Mouse (Mus musculus): Measurements from ENCODE around the gene Syne4. TPM values are rescaled to one million over a fixed set of nuclear protein-coding genes. Genes with fewer than 3 reads are reported as not detected.
A peak's percentile ranks its signal among the peaks of the same experiment; 100 is the strongest.

Syne4 gene
- polyA plus RNA-seq, 1 experiment from 2014 or later: 12.7 TPM

- peak within 1 kb of the TSS; percentile 37 for H3K9ac ChIP-seq (replicated peaks; ENCODE audit: low read depth, low read length)
- H3K4me2 ChIP-seq (ENCODE audit: low read depth, low read length): peak within 1 kb of the TSS; percentile 72
- no peaks in the 10 kb centered on the region for H3K9me3 ChIP-seq (ENCODE audit: control insufficient read depth, low read length)
- no peaks in the 10 kb centered on the region for H3K27me3 ChIP-seq (ENCODE audit: control insufficient read depth, insufficient read depth, low read length)
- H3K4me1 ChIP-seq (ENCODE audit: control insufficient read depth, insufficient read depth, low read length): 0 out of 2 replicates have a peak, but pooled peaks cover 3% of the 10 kb centered on the region
- H3K36me3 ChIP-seq (ENCODE audit: control insufficient read depth, insufficient read depth, low read length): no peaks in the 10 kb centered on the region
- 0% methylated on average over 47 of the region's 49 CpGs for WGBS
- peak within 1 kb of the TSS; percentile 64 for H3K4me3 ChIP-seq (ENCODE audit: low read depth, low read length)
- ATAC-seq (ENCODE audit: low read depth): peak; percentile 96
- H3K27ac ChIP-seq (ENCODE audit: low read depth, low read length): peak within 1 kb of the TSS; percentile 88
Measured at GRCm38 (mm10) chr7:30279951-30280669, 34.5 kb upstream of the Syne4 start, which contains the start of the genes Thap8 and Wdr62. Gene Thap8 (plus strand): TSS chr7:30280094. Gene Wdr62 (minus strand): TSS chr7:30280419.

GRCm38 (mm10) chr7:30280670-30281138 is 33.9 kb upstream of the Syne4 start:
- Histone ChIP-seq H3K36me3 (ENCODE audit: control insufficient read depth, insufficient read depth, low read length) (no peaks in the 10 kb centered on the region), H3K4me1 (ENCODE audit: control insufficient read depth, insufficient read depth, low read length) (0 out of 2 replicates have a peak, but pooled peaks cover 3% of the 10 kb centered on the region), H3K9ac (replicated peaks; ENCODE audit: low read depth, low read length) (peak overlapping the region; percentile 17), H3K4me2 (ENCODE audit: low read depth, low read length) (peak overlapping the region; percentile 72), H3K4me3 (ENCODE audit: low read depth, low read length) (peak overlapping the region; percentile 64), H3K9me3 (ENCODE audit: control insufficient read depth, low read length) (no peaks in the 10 kb centered on the region), H3K27me3 (ENCODE audit: control insufficient read depth, insufficient read depth, low read length) (no peaks in the 10 kb centered on the region), H3K27ac (ENCODE audit: low read depth, low read length) (peak overlapping the region; percentile 88)
- peak; percentile 91 for ATAC-seq (ENCODE audit: low read depth)
- under 1% methylated on average over 20 of the region's 20 CpGs for WGBS

- Histone ChIP-seq H3K36me3 (ENCODE audit: control insufficient read depth, insufficient read depth, low read length) (no peaks in the 10 kb centered on the region), H3K4me2 (ENCODE audit: low read depth, low read length) (no peak overlapping the region), H3K4me1 (ENCODE audit: control insufficient read depth, insufficient read depth, low read length) (0 out of 2 replicates have a peak, but pooled peaks cover 3% of the 10 kb centered on the region), H3K4me3 (ENCODE audit: low read depth, low read length) (no peak overlapping the region), H3K27ac (ENCODE audit: low read depth, low read length) (no peak overlapping the region; the same call in 1 of the 2 replicates), H3K9me3 (ENCODE audit: control insufficient read depth, low read length) (no peaks in the 10 kb centered on the region), H3K9ac (replicated peaks; ENCODE audit: low read depth, low read length) (no peak overlapping the region), H3K27me3 (ENCODE audit: control insufficient read depth, insufficient read depth, low read length) (no peaks in the 10 kb centered on the region)
- WGBS: 87% methylated on average over 4 of the region's 4 CpGs
- ATAC-seq (ENCODE audit: low read depth): no peak
Measured at GRCm38 (mm10) chr7:30281522-30281921, 33.1 kb upstream of the Syne4 start.

- WGBS: 80% methylated on average over 7 of the region's 7 CpGs
- no peaks in the 10 kb centered on the region for H3K36me3 ChIP-seq (ENCODE audit: control insufficient read depth, insufficient read depth, low read length)
- ATAC-seq (ENCODE audit: low read depth): no peak
Measured at GRCm38 (mm10) chr7:30282740-30283139, 31.9 kb upstream of the Syne4 start.

GRCm38 (mm10) chr7:30286701-30287410 is 27.8 kb upstream of the Syne4 start:
- no peaks in the 10 kb centered on the region for H3K27me3 ChIP-seq (ENCODE audit: control insufficient read depth, insufficient read depth, low read length)
- H3K4me1 ChIP-seq (ENCODE audit: control insufficient read depth, insufficient read depth, low read length): no peaks in the 10 kb centered on the region
- no peak overlapping the region for H3K4me2 ChIP-seq (ENCODE audit: low read depth, low read length)
- no peak for ATAC-seq (ENCODE audit: low read depth)
- no peak overlapping the region for H3K4me3 ChIP-seq (ENCODE audit: low read depth, low read length)
- H3K9ac ChIP-seq (replicated peaks; ENCODE audit: low read depth, low read length): no peak overlapping the region
- WGBS: 63% methylated on average over 8 of the region's 8 CpGs
- H3K36me3 ChIP-seq (ENCODE audit: control insufficient read depth, insufficient read depth, low read length): no peaks in the 10 kb centered on the region
- no peak overlapping the region for H3K27ac ChIP-seq (ENCODE audit: low read depth, low read length)
- H3K9me3 ChIP-seq (ENCODE audit: control insufficient read depth, low read length): no peaks in the 10 kb centered on the region

More at GRCm38 (mm10) chr7:30282740-30283139, 31.9 kb upstream of the Syne4 start:
- Histone ChIP-seq H3K27ac (ENCODE audit: low read depth, low read length) (no peak overlapping the region), H3K4me2 (ENCODE audit: low read depth, low read length) (no peak overlapping the region), H3K4me3 (ENCODE audit: low read depth, low read length) (no peak overlapping the region), H3K4me1 (ENCODE audit: control insufficient read depth, insufficient read depth, low read length) (0 out of 2 replicates have a peak, but pooled peaks cover 3% of the 10 kb centered on the region), H3K9me3 (ENCODE audit: control insufficient read depth, low read length) (no peaks in the 10 kb centered on the region), H3K9ac (replicated peaks; ENCODE audit: low read depth, low read length) (no peak overlapping the region), H3K27me3 (ENCODE audit: control insufficient read depth, insufficient read depth, low read length) (no peaks in the 10 kb centered on the region)

GRCm38 (mm10) chr7:30288046-30288445 is 26.6 kb upstream of the Syne4 start:
- Histone ChIP-seq H3K27ac (ENCODE audit: low read depth, low read length) (no peak overlapping the region), H3K36me3 (ENCODE audit: control insufficient read depth, insufficient read depth, low read length) (no peaks in the 10 kb centered on the region), H3K9ac (replicated peaks; ENCODE audit: low read depth, low read length) (no peak overlapping the region), H3K4me1 (ENCODE audit: control insufficient read depth, insufficient read depth, low read length) (peaks cover 9% of the 10 kb centered on the region), H3K27me3 (ENCODE audit: control insufficient read depth, insufficient read depth, low read length) (no peaks in the 10 kb centered on the region), H3K4me3 (ENCODE audit: low read depth, low read length) (no peak overlapping the region), H3K9me3 (ENCODE audit: control insufficient read depth, low read length) (no peaks in the 10 kb centered on the region), H3K4me2 (ENCODE audit: low read depth, low read length) (no peak overlapping the region)
- ATAC-seq (ENCODE audit: low read depth): no peak
- 67% methylated on average over 6 of the region's 6 CpGs for WGBS

- no peak for ATAC-seq (ENCODE audit: low read depth)
- no peak overlapping the region for H3K27ac ChIP-seq (ENCODE audit: low read depth, low read length)
- H3K27me3 ChIP-seq (ENCODE audit: control insufficient read depth, insufficient read depth, low read length): no peaks in the 10 kb centered on the region
- H3K9me3 ChIP-seq (ENCODE audit: control insufficient read depth, low read length): no peaks in the 10 kb centered on the region
- H3K4me3 ChIP-seq (ENCODE audit: low read depth, low read length): no peak overlapping the region
- H3K36me3 ChIP-seq (ENCODE audit: control insufficient read depth, insufficient read depth, low read length): peaks cover 6% of the 10 kb centered on the region
- no peak overlapping the region for H3K9ac ChIP-seq (replicated peaks; ENCODE audit: low read depth, low read length)
- peaks cover 15% of the 10 kb centered on the region for H3K4me1 ChIP-seq (ENCODE audit: control insufficient read depth, insufficient read depth, low read length)
- no peak overlapping the region for H3K4me2 ChIP-seq (ENCODE audit: low read depth, low read length)
- WGBS: 61% methylated on average over 7 of the region's 7 CpGs
Measured at GRCm38 (mm10) chr7:30289071-30289713, 25.4 kb upstream of the Syne4 start.

- Histone ChIP-seq H3K4me2 (ENCODE audit: low read depth, low read length) (no peak overlapping the region), H3K36me3 (ENCODE audit: control insufficient read depth, insufficient read depth, low read length) (peaks cover 9% of the 10 kb centered on the region), H3K4me1 (ENCODE audit: control insufficient read depth, insufficient read depth, low read length) (peaks cover 19% of the 10 kb centered on the region), H3K9me3 (ENCODE audit: control insufficient read depth, low read length) (no peaks in the 10 kb centered on the region), H3K27me3 (ENCODE audit: control insufficient read depth, insufficient read depth, low read length) (no peaks in the 10 kb centered on the region), H3K9ac (replicated peaks; ENCODE audit: low read depth, low read length) (no peak overlapping the region), H3K27ac (ENCODE audit: low read depth, low read length) (no peak overlapping the region), H3K4me3 (ENCODE audit: low read depth, low read length) (no peak overlapping the region)
- WGBS: 56% methylated on average over 10 of the region's 10 CpGs
- ATAC-seq (ENCODE audit: low read depth): peak; percentile 16; the same call in 1 of the 2 replicates
Measured at GRCm38 (mm10) chr7:30289714-30290399, 24.8 kb upstream of the Syne4 start.
